Mouse (Mus musculus) A20 (cell line): ENCODE measurements at regions not wholly inside any gene's neighbourhood (a gene's known extent, or its start where the extent isn't known, plus 50 kb on each side); places are given as distances from the start of the nearest gene placed in this dataset.

Experiments used
- DNase-seq: peaks from one replicate; pipeline ENCODE4 v3.0.0-alpha.2; 2011; ENCODE audit warnings: low read depth, low spot score

GRCm38 (mm10) chr4:87667556-87668154, 365.5 kb downstream of the Mllt3 start:
- DNase-seq = no peak

- no peak for DNase-seq
Measured at GRCm38 (mm10) chr4:87665149-87665548, 368.0 kb downstream of the Mllt3 start.

- DNase-seq = no peak
Measured at GRCm38 (mm10) chr4:87662876-87663275, 370.3 kb downstream of the Mllt3 start.

GRCm38 (mm10) chr4:87658316-87658715, 374.8 kb downstream of the Mllt3 start:
- DNase-seq = no peak

- no peak for DNase-seq
Measured at GRCm38 (mm10) chr4:87657855-87658254, 375.3 kb downstream of the Mllt3 start.

- no peak for DNase-seq
Measured at GRCm38 (mm10) chr4:87653440-87654165, 379.6 kb downstream of the Mllt3 start.

- no peak for DNase-seq
Measured at GRCm38 (mm10) chr4:87652314-87652934, 380.7 kb downstream of the Mllt3 start.

GRCm38 (mm10) chr4:87651275-87651674, 381.9 kb downstream of the Mllt3 start:
- DNase-seq = no peak

- no peak for DNase-seq
Measured at GRCm38 (mm10) chr4:87650837-87651236, 382.3 kb downstream of the Mllt3 start.

GRCm38 (mm10) chr4:87650393-87650792, 382.8 kb downstream of the Mllt3 start:
- DNase-seq = no peak

GRCm38 (mm10) chr4:87648919-87649318, 384.2 kb downstream of the Mllt3 start:
- DNase-seq = no peak

- peak; percentile 37 for DNase-seq
Measured at GRCm38 (mm10) chr4:87647932-87648911, 384.9 kb downstream of the Mllt3 start.

GRCm38 (mm10) chr4:87642002-87642401, 391.2 kb downstream of the Mllt3 start:
- no peak for DNase-seq

GRCm38 (mm10) chr4:87641551-87641950, 391.6 kb downstream of the Mllt3 start:
- DNase-seq = no peak

GRCm38 (mm10) chr4:87638380-87638646, 394.9 kb downstream of the Mllt3 start:
- no peak for DNase-seq

- no peak for DNase-seq
Measured at GRCm38 (mm10) chr4:87637629-87638379, 395.4 kb downstream of the Mllt3 start.

- no peak for DNase-seq
Measured at GRCm38 (mm10) chr4:87611116-87611515, 380.8 kb upstream of the Slc24a2 start.

GRCm38 (mm10) chr4:87593644-87594043, 363.4 kb upstream of the Slc24a2 start:
- no peak for DNase-seq

- no peak for DNase-seq
Measured at GRCm38 (mm10) chr4:87590797-87591196, 360.5 kb upstream of the Slc24a2 start.

- DNase-seq = no peak
Measured at GRCm38 (mm10) chr4:87578164-87578563, 347.9 kb upstream of the Slc24a2 start.

GRCm38 (mm10) chr4:87570950-87571349, 340.7 kb upstream of the Slc24a2 start:
- no peak for DNase-seq
